8 mouse cellular contexts compared by ENCODE assay signal in the genomic region with DNA sequence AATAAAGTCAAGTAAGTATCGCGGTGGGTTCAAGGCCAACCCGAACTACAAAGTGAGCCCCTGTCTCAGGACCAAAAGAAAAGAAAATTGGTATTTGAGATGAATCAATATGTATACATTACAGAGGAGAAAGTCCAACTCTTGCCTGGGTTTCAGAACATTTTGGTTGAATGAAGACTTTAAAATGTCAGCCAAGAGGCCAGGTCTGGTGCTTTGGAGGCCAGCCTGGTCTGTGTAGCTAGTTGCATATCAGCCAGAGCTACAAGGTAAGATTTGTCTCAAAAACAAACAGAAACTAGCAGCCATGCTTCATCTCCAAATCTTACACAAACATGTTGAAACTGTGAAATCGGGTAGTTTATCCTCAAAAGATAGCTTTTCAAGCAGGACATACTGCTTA. TPM values are rescaled to one million over a fixed set of nuclear protein-coding genes. Genes with fewer than 3 reads are reported as not detected.
DNase-seq lines count a peak whose midpoint lies in the region; ATAC-seq and TF ChIP-seq lines count a peak whose summit lies in the region.

No protein-coding gene starts in this region.

- H3K9me3 ChIP-seq in embryonic facial prominence, embryonic 15.5 days (replicated peaks), result no peaks in the 10 kb centered on the region
- H3K9me3 ChIP-seq in limb, embryonic 10.5 days (replicated peaks), result no peaks in the 10 kb centered on the region
- no peaks in the 10 kb centered on the region for H3K9me3 ChIP-seq in neural tube, embryonic 14.5 days (ENCODE audit: control insufficient read depth, low read length)

- peaks cover 6% of the 10 kb centered on the region for H3K4me1 ChIP-seq in lung, adult 2 months (ENCODE audit: control insufficient read depth, insufficient read depth, low read length)
- H3K4me1 ChIP-seq in embryonic facial prominence, embryonic 15.5 days, result peaks cover 9% of the 10 kb centered on the region; the same call in 1 of the 2 replicates
- peaks cover 12% of the 10 kb centered on the region for H3K4me1 ChIP-seq in limb, embryonic 10.5 days
- H3K4me1 ChIP-seq in neural tube, embryonic 14.5 days (ENCODE audit: control insufficient read depth, insufficient read depth, low read length), result peaks cover 9% of the 10 kb centered on the region

- no peak for TF ChIP-seq CTCF in lung, adult 2 months (IDR thresholded peaks at IDR 0.05; ENCODE audit: insufficient read depth, low read length)

- H3K4me3 ChIP-seq in lung, adult 2 months (replicated peaks; ENCODE audit: extremely low read depth, low read depth, low read length), result peak overlapping the region; percentile 70
- peak overlapping the region; percentile 85 for H3K4me3 ChIP-seq in embryonic facial prominence, embryonic 15.5 days (replicated peaks)
- H3K4me3 ChIP-seq in limb, embryonic 10.5 days, result peak overlapping the region; percentile 87
- peak overlapping the region; percentile 75 for H3K4me3 ChIP-seq in neural tube, embryonic 14.5 days (ENCODE audit: low read depth, low read length)

- no peak for DNase-seq in lung, adult 2 months
- DNase-seq in lung, postnatal 10 days, result no peak
- DNase-seq in limb, embryonic 10.5 days (ENCODE audit: low spot score), result no peak
- no peak for DNase-seq in left cerebral cortex, adult 18-20 months (ENCODE audit: low spot score in 2 of 2)
- no peak for DNase-seq in urinary bladder, postnatal 14 days (ENCODE audit: low spot score)

- no peak for ATAC-seq in embryonic facial prominence, embryonic 15.5 days (ENCODE audit: insufficient number of reproducible peaks, low FRiP score, low TSS enrichment, low read depth)
- no peak for ATAC-seq in neural tube, embryonic 14.5 days (ENCODE audit: low read depth)
- no peak for ATAC-seq in inflammation-experienced regulatory T-cells, adult 6 months

- no peak for TF ChIP-seq POLR2A in lung, adult 2 months (IDR thresholded peaks at IDR 0.05; ENCODE audit: borderline replicate concordance, extremely low read depth, low read depth, low read length)

- no peak overlapping the region for H3K27ac ChIP-seq in embryonic facial prominence, embryonic 15.5 days (replicated peaks)
- H3K27ac ChIP-seq in limb, embryonic 10.5 days, result no peak overlapping the region
- no peak overlapping the region for H3K27ac ChIP-seq in neural tube, embryonic 14.5 days (ENCODE audit: low read depth, low read length)

- 0 out of 2 replicates have a peak, but pooled peaks cover 2% of the 10 kb centered on the region for H3K36me3 ChIP-seq in embryonic facial prominence, embryonic 15.5 days
- peaks cover 8% of the 10 kb centered on the region; the same call in 1 of the 2 replicates for H3K36me3 ChIP-seq in limb, embryonic 10.5 days
- no peaks in the 10 kb centered on the region for H3K36me3 ChIP-seq in neural tube, embryonic 14.5 days (ENCODE audit: control insufficient read depth, insufficient read depth, low read length)

- WGBS in lung, adult 2 months, result 71% methylated on average over 4 of the region's 4 CpGs
- WGBS in embryonic facial prominence, embryonic 15.5 days, result 69% methylated on average over 4 of the region's 4 CpGs
- 70% methylated on average over 4 of the region's 4 CpGs for WGBS in limb, embryonic 10.5 days
- 79% methylated on average over 4 of the region's 4 CpGs for WGBS in neural tube, embryonic 14.5 days

- H3K4me2 ChIP-seq in embryonic facial prominence, embryonic 15.5 days (replicated peaks), result peak overlapping the region; percentile 56
- H3K4me2 ChIP-seq in neural tube, embryonic 14.5 days (ENCODE audit: low read depth, low read length), result peak overlapping the region; percentile 70

- no peaks in the 10 kb centered on the region for H3K27me3 ChIP-seq in embryonic facial prominence, embryonic 15.5 days
- 0 out of 2 replicates have a peak, but pooled peaks cover 6% of the 10 kb centered on the region for H3K27me3 ChIP-seq in limb, embryonic 10.5 days (ENCODE audit: low read depth, poor library complexity, severe bottlenecking)
- no peaks in the 10 kb centered on the region for H3K27me3 ChIP-seq in neural tube, embryonic 14.5 days (ENCODE audit: control insufficient read depth, insufficient read depth, low read length)

- H3K9ac ChIP-seq in embryonic facial prominence, embryonic 15.5 days, result no peak overlapping the region
- H3K9ac ChIP-seq in neural tube, embryonic 14.5 days (replicated peaks; ENCODE audit: low read depth, low read length), result no peak overlapping the region

RNA-seq across cellular contexts. Expression of gene Coq10b, which starts 1.0 kb away (rescaled TPM):
- polyA plus RNA-seq in lung, adult 2 months (2012; rRNA removed), result 8.7 and 11.2 TPM in 2 replicates
- polyA plus RNA-seq in embryonic facial prominence, embryonic 15.5 days (2015; fragmentation: Nextera tagmentation; extraction: Ambion mirVana), result 18.4 and 18.9 TPM in 2 replicates
- polyA plus RNA-seq in limb, embryonic 10.5 days (2016; fragmentation: Nextera tagmentation; extraction: Ambion mirVana), result 19.0 and 19.5 TPM in 2 replicates
- 32.5 and 33.9 TPM in 2 replicates for polyA plus RNA-seq in neural tube, embryonic 14.5 days (2014; fragmentation: Nextera tagmentation; extraction: Ambion mirVana)
- 10 to 100 TPM; 14.6 to 22.7 (median 17.0) TPM for polyA plus RNA-seq in inflammation-experienced regulatory T-cells, adult 6 months (2017; shearing (Covaris generic))
- 10 to 100 TPM; 32.2 to 34.1 TPM for total RNA-seq in left cerebral cortex, adult 18-20 months (2021)

RNA-seq across cellular contexts. Expression of gene Sf3b1, which starts 26.3 kb away (rescaled TPM):
- polyA plus RNA-seq in lung, adult 2 months (2012; rRNA removed), result 27.3 and 50.8 TPM in 2 replicates
- 270 and 288 TPM in 2 replicates for polyA plus RNA-seq in embryonic facial prominence, embryonic 15.5 days (2015; fragmentation: Nextera tagmentation; extraction: Ambion mirVana)
- polyA plus RNA-seq in limb, embryonic 10.5 days (2016; fragmentation: Nextera tagmentation; extraction: Ambion mirVana), result 246 and 282 TPM in 2 replicates
- polyA plus RNA-seq in neural tube, embryonic 14.5 days (2014; fragmentation: Nextera tagmentation; extraction: Ambion mirVana), result 332 and 341 TPM in 2 replicates
- polyA plus RNA-seq in inflammation-experienced regulatory T-cells, adult 6 months (2017; shearing (Covaris generic)), result 100 to 1,000 TPM; 408 to 502 (median 410) TPM
- 100 to 1,000 TPM; 141 to 148 TPM for total RNA-seq in left cerebral cortex, adult 18-20 months (2021)

RNA-seq across cellular contexts. Expression of gene Hspe1, which starts 34.3 kb away (rescaled TPM):
- 10.8 and 13.1 TPM in 2 replicates for polyA plus RNA-seq in lung, adult 2 months (2012; rRNA removed)
- 292 and 314 TPM in 2 replicates for polyA plus RNA-seq in embryonic facial prominence, embryonic 15.5 days (2015; fragmentation: Nextera tagmentation; extraction: Ambion mirVana)
- 611 and 851 TPM in 2 replicates for polyA plus RNA-seq in limb, embryonic 10.5 days (2016; fragmentation: Nextera tagmentation; extraction: Ambion mirVana)
- polyA plus RNA-seq in neural tube, embryonic 14.5 days (2014; fragmentation: Nextera tagmentation; extraction: Ambion mirVana), result 245 and 250 TPM in 2 replicates
- polyA plus RNA-seq in inflammation-experienced regulatory T-cells, adult 6 months (2017; shearing (Covaris generic)), result 100 to 1,000 TPM; 172 to 181 (median 174) TPM
- 10 to 100 TPM; 88.8 to 95.2 TPM for total RNA-seq in left cerebral cortex, adult 18-20 months (2021)

RNA-seq across cellular contexts. Expression of gene Hspd1, which starts 34.4 kb away (rescaled TPM):
- 12.2 and 19.2 TPM in 2 replicates for polyA plus RNA-seq in lung, adult 2 months (2012; rRNA removed)
- polyA plus RNA-seq in embryonic facial prominence, embryonic 15.5 days (2015; fragmentation: Nextera tagmentation; extraction: Ambion mirVana), result 298 and 303 TPM in 2 replicates
- polyA plus RNA-seq in limb, embryonic 10.5 days (2016; fragmentation: Nextera tagmentation; extraction: Ambion mirVana), result 563 and 717 TPM in 2 replicates
- polyA plus RNA-seq in neural tube, embryonic 14.5 days (2014; fragmentation: Nextera tagmentation; extraction: Ambion mirVana), result 230 and 233 TPM in 2 replicates
- 100 to 1,000 TPM; 129 to 226 (median 154) TPM for polyA plus RNA-seq in inflammation-experienced regulatory T-cells, adult 6 months (2017; shearing (Covaris generic))
- 100 to 1,000 TPM; 163 to 173 TPM for total RNA-seq in left cerebral cortex, adult 18-20 months (2021)

Comparison
In these comparisons a context has a peak if more than half of its experiments do, and no peak if none do; other contexts are left out.
1. RNA of gene Hspe1, which starts 34.3 kb away (polyA plus RNA-seq): 611 to 851 TPM in limb, embryonic 10.5 days, 292 to 314 TPM in embryonic facial prominence, embryonic 15.5 days, 245 to 250 TPM in neural tube, embryonic 14.5 days and 172 to 181 TPM in inflammation-experienced regulatory T-cells, adult 6 months; 10.8 to 13.1 TPM in lung, adult 2 months; every median in the first group is over 10 times any median in the second.
2. Peak in every context shown above with its lines, with median percentiles within 50 percentile points of each other: H3K4me3 ChIP-seq.